Mouse (Mus musculus) lung, adult 2 months (tissue): Measurements from ENCODE around the gene Ntn1.

ENCODE experiments used
- CTCF ChIP-seq: fragments of 200-500 bp; IDR thresholded peaks from 2 replicates; pipeline ENCODE4 v1.5.1; 2011; ENCODE audit warnings: mild to moderate bottlenecking, low read length, control low read depth; ENCODE audit not compliant: insufficient read depth
- POLR2A ChIP-seq: fragments of 200-500 bp; IDR thresholded peaks from 2 replicates; pipeline ENCODE4 v1.6.1; 2011; ENCODE audit warnings: low read depth, mild to moderate bottlenecking, control low read depth, low read length, borderline replicate concordance; ENCODE audit errors: extremely low read depth

DNA sequence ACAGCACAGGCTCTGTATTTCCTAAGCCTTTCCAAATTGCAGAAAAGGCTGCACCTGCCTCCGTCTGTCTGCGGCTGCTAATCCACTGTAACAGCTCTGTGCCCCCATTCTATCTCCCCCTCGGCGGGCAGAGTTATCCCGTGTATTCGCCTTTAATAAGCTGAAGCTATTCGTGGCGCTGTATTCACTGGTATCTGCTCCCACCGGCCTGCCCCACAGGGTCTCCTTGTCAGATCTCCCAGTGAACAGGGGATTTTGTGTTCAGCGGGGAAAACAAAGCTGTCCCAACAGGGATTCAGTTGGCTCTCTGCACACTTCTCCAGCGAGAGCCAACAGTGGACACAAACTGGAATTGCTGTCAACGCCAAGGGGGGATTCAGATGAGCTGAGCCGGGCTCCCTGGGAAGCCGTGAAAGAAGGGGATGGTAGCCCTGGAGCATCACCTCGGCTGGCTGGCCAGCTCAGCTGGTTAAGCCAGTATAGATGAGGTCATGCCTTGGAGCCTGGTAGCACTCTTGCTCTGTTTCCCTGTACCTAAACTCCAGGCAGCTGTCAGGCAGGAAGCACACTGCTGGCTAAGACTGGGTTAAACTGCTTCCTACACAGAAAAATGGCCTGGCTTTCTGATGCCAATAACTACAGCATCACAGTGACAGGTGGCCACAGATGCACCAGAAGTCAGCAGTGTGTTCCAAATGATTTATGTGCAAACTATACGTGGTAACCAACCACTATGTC is 156.2 kb downstream of the Ntn1 start:
- TF ChIP-seq POLR2A (no peak), CTCF (no peak)
